Mouse (Mus musculus) WW6 (cell line): Measurements from ENCODE around the gene Ranbp3l.

Source experiments
- DNase-seq: peaks from one replicate; pipeline ENCODE4 v3.0.0-alpha.2; 2013; ENCODE audit warnings: low read depth, low spot score

Gene Ranbp3l

GRCm38 (mm10) chr15:9093598-9094365 lies 126.0 kb downstream of the Ranbp3l start:
- DNase-seq, result no peak

- DNase-seq, result no peak
Observed at GRCm38 (mm10) chr15:9094366-9094750, 126.6 kb downstream of the Ranbp3l start.

GRCm38 (mm10) chr15:9096865-9097264 lies 129.1 kb downstream of the Ranbp3l start:
- DNase-seq, result no peak

- DNase-seq, result no peak
Observed at GRCm38 (mm10) chr15:9100446-9101077, 132.8 kb downstream of the Ranbp3l start.

GRCm38 (mm10) chr15:9106303-9107074 lies 138.7 kb downstream of the Ranbp3l start:
- DNase-seq, result no peak

- no peak for DNase-seq
Observed at GRCm38 (mm10) chr15:9110526-9111347, 143.0 kb downstream of the Ranbp3l start.

GRCm38 (mm10) chr15:9111648-9112047 lies 143.9 kb downstream of the Ranbp3l start:
- no peak for DNase-seq

- no peak for DNase-seq
Observed at GRCm38 (mm10) chr15:9113556-9113955, 145.8 kb downstream of the Ranbp3l start.

- no peak for DNase-seq
Observed at GRCm38 (mm10) chr15:9114131-9114530, 146.4 kb downstream of the Ranbp3l start.

- DNase-seq, result no peak
Observed at GRCm38 (mm10) chr15:9114599-9114998, 146.8 kb downstream of the Ranbp3l start.
